Mouse (Mus musculus) naive thymus-derived CD4-positive, alpha-beta T cell, adult 2 months (primary cell): ENCODE results near the gene Gypa.

Source experiments
- DNase-seq: peaks from one replicate; pipeline ENCODE4 v3.0.0-alpha.2; 2011; ENCODE audit warnings: low read depth

Gene Gypa

GRCm38 (mm10) chr8:80550436-80550835 lies 56.9 kb downstream of the Gypa start:
- no peak for DNase-seq

- DNase-seq: no peak
Measured at GRCm38 (mm10) chr8:80551303-80551702, 57.7 kb downstream of the Gypa start.

- no peak for DNase-seq
Measured at GRCm38 (mm10) chr8:80554991-80555390, 61.4 kb downstream of the Gypa start.
